Mouse (Mus musculus) heart, embryonic 11.5 days (tissue): ENCODE measurements around the gene Cblb. TPM values are rescaled to one million over a fixed set of nuclear protein-coding genes. Genes with fewer than 3 reads are reported as not detected.

Source experiments
- ATAC-seq: fragments of 200-750 bp; cut with Nextera tagmentation; replicated peaks from 2 replicates; pipeline ENCODE4 v1.8.0; 2017; ENCODE audit warnings: moderate library complexity; ENCODE audit not compliant: insufficient number of reproducible peaks, low FRiP score, low TSS enrichment
- H3K27ac ChIP-seq: fragments of 300-500 bp; sonication (generic); 2 replicates; pipeline ENCODE4 v1.5.1; 2014; ENCODE audit warnings: mild to moderate bottlenecking, low read depth, low read length
- H3K27me3 ChIP-seq: fragments of 300-500 bp; sonication (generic); 2 replicates; pipeline ENCODE4 v1.6.1; 2014; ENCODE audit warnings: mild to moderate bottlenecking, low read length, mixed read lengths; ENCODE audit not compliant: control insufficient read depth, insufficient read depth
- H3K36me3 ChIP-seq: fragments of 300-500 bp; sonication (generic); 2 replicates; pipeline ENCODE4 v1.6.1; 2014; ENCODE audit warnings: mild to moderate bottlenecking, low read length, moderate library complexity, mixed read lengths; ENCODE audit not compliant: control insufficient read depth, insufficient read depth
- H3K4me1 ChIP-seq: fragments of 300-500 bp; sonication (generic); 2 replicates; pipeline ENCODE4 v1.6.1; 2014; ENCODE audit warnings: low read length; ENCODE audit not compliant: control insufficient read depth, insufficient read depth
- H3K4me2 ChIP-seq: fragments of 300-500 bp; sonication (generic); 2 replicates; pipeline ENCODE4 v1.6.1; 2014; ENCODE audit warnings: mild to moderate bottlenecking, moderate library complexity
- H3K4me3 ChIP-seq: fragments of 300-500 bp; sonication (generic); 2 replicates; pipeline ENCODE4 v1.5.1; 2014; ENCODE audit warnings: low read depth, low read length
- H3K9ac ChIP-seq: fragments of 300-500 bp; sonication (generic); 2 replicates; pipeline ENCODE4 v1.6.1; 2014; ENCODE audit warnings: mild to moderate bottlenecking, low read depth, low read length, moderate library complexity
- H3K9me3 ChIP-seq: fragments of 300-500 bp; sonication (generic); replicated peaks from 2 replicates; pipeline ENCODE4 v1.6.1; 2016; ENCODE audit warnings: low read length; ENCODE audit not compliant: control insufficient read depth
- WGBS: fragments of 180-500 bp; shearing (Covaris S2); extraction: QIAGEN DNeasy Blood & Tissue Kit; methylation state at CpG from one replicate; pipeline ENCODE4 v1.1.7; 2014; ENCODE audit not compliant: insufficient replicate concordance; 5-methylcytosine and 5-hydroxymethylcytosine counted together
- polyA plus RNA-seq: library from polyadenylated mRNA; unstranded; fragments of >200 nt; fragmentation: Nextera tagmentation; extraction: Ambion mirVana; gene quantifications from 2 replicates; pipeline ENCODE4 v1.2.1, GENCODE M21; 2014

Cblb gene
- polyA plus RNA-seq, 1 experiment from 2014 or later = 15.3 TPM

DNA sequence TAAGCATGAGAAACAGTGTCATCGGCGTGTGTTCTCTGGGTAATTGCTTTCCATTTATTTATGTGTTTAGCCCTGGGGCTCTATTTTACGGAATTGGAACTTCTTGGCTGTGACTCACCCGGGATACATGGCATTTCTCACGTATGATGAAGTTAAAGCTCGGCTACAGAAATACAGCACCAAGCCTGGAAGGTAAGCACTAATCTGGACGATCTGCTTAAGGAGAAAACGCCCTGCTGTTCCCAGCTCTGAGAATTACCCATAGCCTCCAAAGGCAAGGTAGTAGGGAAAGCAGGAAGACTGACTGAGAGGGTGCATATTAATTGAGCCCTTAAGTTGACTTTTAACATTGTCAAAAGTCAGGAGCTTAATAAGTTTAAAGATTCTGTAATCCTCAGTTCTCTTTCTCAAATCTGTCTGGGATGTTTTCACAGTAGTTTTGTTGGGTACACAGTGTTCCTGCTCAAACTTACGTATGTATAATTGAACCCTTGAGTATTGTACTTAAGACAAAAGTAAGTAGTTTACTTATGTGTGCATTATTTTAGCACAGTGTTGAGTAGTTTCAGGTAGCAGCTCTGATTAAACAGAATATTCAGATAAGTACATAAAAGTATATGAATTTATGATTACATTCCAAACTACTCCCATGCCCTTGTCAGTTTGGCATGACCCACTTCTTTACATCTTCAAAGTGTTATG, 104.8 kb downstream of the Cblb start:
- Histone ChIP-seq H3K4me2 (no peak overlapping the region), H3K9ac (no peak overlapping the region), H3K36me3 (no peaks in the 10 kb centered on the region), H3K27me3 (no peaks in the 10 kb centered on the region), H3K4me1 (0 out of 2 replicates have a peak, but pooled peaks cover 2% of the 10 kb centered on the region), H3K9me3 (no peaks in the 10 kb centered on the region), H3K27ac (no peak overlapping the region), H3K4me3 (no peak overlapping the region)
- WGBS = 89% methylated on average over 9 of the region's 9 CpGs
- no peak for ATAC-seq

DNA sequence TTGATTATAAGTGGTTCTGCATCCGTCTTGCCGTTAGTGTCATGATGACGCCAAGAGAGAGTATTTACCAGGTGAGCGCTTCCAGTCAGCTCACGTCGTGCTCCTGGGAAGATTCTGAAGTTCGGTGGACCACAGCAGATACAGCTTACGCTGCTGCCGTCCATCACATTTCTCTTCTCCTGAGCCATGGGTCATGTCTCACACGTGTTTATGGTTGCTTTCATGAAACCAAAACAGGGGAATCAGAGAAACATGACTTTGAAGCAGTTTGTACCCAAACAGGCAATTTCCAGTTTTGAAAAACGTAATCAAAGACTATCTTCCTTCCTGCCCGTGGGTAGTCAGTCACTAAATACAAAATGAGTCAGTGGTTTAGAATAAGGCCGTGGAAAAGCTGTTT, 112.1 kb downstream of the Cblb start:
- Histone ChIP-seq H3K36me3 (peaks cover 8% of the 10 kb centered on the region), H3K4me1 (no peaks in the 10 kb centered on the region), H3K9ac (no peak overlapping the region), H3K4me2 (no peak overlapping the region), H3K9me3 (no peaks in the 10 kb centered on the region), H3K27ac (no peak overlapping the region), H3K27me3 (no peaks in the 10 kb centered on the region), H3K4me3 (no peak overlapping the region)
- no peak for ATAC-seq
- WGBS = 92% methylated on average over 13 of the region's 13 CpGs

DNA sequence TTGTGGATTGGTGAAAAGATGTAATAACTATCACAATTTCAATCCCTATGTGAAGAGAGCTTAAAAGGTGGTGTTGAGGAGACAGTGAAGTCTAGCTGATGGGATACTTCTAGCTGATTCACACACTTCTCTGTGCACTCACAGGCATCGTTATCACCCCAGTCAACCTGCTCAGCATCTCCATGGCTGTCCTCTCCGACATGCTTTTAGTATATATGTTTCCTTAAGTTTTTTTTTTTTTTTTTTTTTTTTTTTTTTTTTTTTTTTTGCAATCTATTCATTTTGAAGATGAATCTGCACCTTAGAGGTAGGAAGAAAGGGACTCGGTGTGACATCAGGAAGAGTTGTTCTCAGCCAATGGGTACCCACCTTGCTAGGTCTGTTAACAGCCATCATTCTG, 112.8 kb downstream of the Cblb start:
- no peak overlapping the region for H3K27ac ChIP-seq
- H3K9me3 ChIP-seq = no peaks in the 10 kb centered on the region
- H3K9ac ChIP-seq = no peak overlapping the region
- no peak overlapping the region for H3K4me2 ChIP-seq
- H3K4me3 ChIP-seq = no peak overlapping the region
- no peak for ATAC-seq
- WGBS = 88% methylated on average over 3 of the region's 3 CpGs
- no peaks in the 10 kb centered on the region for H3K27me3 ChIP-seq
- H3K4me1 ChIP-seq = no peaks in the 10 kb centered on the region
- H3K36me3 ChIP-seq = peaks cover 8% of the 10 kb centered on the region

DNA sequence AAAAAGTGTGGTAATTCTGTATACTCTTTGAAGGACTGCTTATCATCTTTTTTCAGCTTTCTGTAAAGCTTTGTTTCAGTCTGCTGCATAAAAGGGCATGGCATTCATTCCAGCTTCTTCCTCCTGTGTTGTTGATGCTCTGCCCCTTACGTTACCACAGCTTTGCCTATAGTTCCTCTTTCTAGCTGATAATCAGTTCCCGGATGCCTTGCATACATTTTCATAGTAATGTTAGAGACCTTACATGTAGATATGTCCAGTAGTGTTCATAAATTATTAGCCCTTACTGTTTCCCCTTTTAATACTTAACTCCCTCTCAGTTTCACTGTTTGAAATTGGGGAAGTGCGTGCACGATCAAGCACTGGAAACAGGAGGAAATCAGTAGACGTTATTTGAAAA, 113.8 kb downstream of the Cblb start:
- no peak overlapping the region for H3K9ac ChIP-seq
- H3K4me2 ChIP-seq = no peak overlapping the region
- H3K27ac ChIP-seq = no peak overlapping the region
- ATAC-seq = no peak
- no peaks in the 10 kb centered on the region for H3K9me3 ChIP-seq
- H3K36me3 ChIP-seq = peaks cover 8% of the 10 kb centered on the region
- H3K4me1 ChIP-seq = no peaks in the 10 kb centered on the region
- WGBS = 91% methylated on average over 5 of the region's 5 CpGs
- no peak overlapping the region for H3K4me3 ChIP-seq
- H3K27me3 ChIP-seq = no peaks in the 10 kb centered on the region

DNA sequence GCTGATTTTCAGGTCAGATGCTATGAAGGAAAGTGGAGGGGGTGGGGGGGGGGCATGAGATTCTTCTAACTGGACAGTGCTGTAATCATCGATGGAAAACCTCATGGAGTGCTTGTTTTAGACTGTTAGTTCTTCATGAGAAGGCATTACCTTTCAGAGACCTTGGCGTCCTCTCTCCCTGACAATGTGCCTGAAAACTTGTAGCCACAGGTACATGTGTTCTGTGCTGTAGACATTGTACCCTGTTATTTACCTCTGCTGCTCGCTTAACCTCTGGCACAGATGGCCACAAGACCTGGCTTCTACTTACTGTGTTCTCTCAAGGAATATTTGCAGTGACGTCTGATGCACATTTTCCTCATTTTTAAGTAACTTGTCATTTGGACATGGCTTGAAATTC, 114.5 kb downstream of the Cblb start:
- no peak overlapping the region for H3K27ac ChIP-seq
- WGBS = 80% methylated on average over 4 of the region's 4 CpGs
- H3K4me1 ChIP-seq = no peaks in the 10 kb centered on the region
- H3K4me2 ChIP-seq = no peak overlapping the region
- no peaks in the 10 kb centered on the region for H3K27me3 ChIP-seq
- H3K9ac ChIP-seq = no peak overlapping the region
- H3K36me3 ChIP-seq = peaks cover 8% of the 10 kb centered on the region
- no peak overlapping the region for H3K4me3 ChIP-seq
- H3K9me3 ChIP-seq = no peaks in the 10 kb centered on the region
- no peak for ATAC-seq

DNA sequence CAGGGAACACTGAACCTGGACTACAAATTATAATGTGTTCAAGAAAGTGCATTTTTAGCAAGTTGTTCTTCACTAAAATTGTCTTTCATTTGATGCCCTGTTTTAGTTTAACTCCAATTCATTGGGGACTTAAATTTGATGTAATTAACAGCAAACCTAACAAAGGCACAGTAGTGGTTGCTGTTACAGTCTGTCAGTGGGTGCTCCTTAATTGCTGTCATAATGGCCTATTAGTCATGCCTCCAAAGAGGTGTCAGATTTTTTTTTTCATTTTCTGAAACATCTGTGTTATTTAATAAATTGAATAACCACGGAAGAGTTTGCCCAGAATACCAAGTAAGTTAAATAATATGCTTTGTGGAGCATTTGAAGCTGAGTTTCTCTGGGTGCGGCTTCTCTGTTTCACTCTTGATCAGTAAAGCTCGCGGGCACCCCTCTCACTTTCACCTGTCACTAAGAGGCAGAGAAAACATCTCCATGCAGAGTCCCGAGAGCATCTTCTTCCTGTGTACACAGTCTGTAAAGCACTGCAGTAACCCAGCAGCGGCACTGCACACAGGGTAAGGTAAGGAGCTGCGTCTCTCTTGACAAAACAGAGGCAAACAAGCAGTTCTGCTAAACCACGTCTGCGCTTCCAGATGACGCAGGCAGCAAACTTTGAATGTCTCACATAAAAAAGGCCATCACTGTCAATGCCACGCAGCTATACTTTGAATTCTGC, 116.1 kb downstream of the Cblb start:
- H3K36me3 ChIP-seq = peaks cover 4% of the 10 kb centered on the region
- H3K27me3 ChIP-seq = no peaks in the 10 kb centered on the region
- no peaks in the 10 kb centered on the region for H3K9me3 ChIP-seq
- no peak overlapping the region for H3K4me2 ChIP-seq
- no peaks in the 10 kb centered on the region for H3K4me1 ChIP-seq
- no peak overlapping the region for H3K9ac ChIP-seq
- WGBS = 89% methylated on average over 11 of the region's 11 CpGs
- no peak for ATAC-seq
- no peak overlapping the region for H3K4me3 ChIP-seq
- H3K27ac ChIP-seq = no peak overlapping the region

DNA sequence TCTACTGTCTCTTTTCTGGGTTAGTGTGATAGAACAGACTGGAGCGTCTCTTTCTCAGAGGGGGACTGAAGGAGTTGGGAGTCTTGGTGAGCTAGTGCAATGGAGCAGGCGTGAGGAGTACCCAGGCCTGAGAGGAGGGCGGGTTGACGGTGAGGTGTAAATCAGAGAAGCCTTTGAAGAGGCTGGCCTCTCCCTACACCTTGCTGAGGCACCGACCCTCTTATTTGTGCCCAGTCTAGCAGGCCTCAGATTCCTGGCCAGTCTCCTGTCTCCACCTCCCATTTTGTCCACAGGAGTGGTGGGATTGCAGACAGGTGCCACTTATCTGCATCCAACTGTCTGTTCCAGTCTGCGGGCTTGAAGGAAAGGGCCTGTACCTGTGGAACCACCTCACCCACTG, 117.0 kb downstream of the Cblb start:
- H3K9ac ChIP-seq = no peak overlapping the region
- no peaks in the 10 kb centered on the region for H3K27me3 ChIP-seq
- WGBS = 80% methylated on average over 6 of the region's 6 CpGs
- peaks cover 2% of the 10 kb centered on the region; the same call in 1 of the 2 replicates for H3K36me3 ChIP-seq
- no peak overlapping the region for H3K4me2 ChIP-seq
- no peaks in the 10 kb centered on the region for H3K4me1 ChIP-seq
- no peak overlapping the region for H3K4me3 ChIP-seq
- no peaks in the 10 kb centered on the region for H3K9me3 ChIP-seq
- ATAC-seq = no peak
- H3K27ac ChIP-seq = no peak overlapping the region

DNA sequence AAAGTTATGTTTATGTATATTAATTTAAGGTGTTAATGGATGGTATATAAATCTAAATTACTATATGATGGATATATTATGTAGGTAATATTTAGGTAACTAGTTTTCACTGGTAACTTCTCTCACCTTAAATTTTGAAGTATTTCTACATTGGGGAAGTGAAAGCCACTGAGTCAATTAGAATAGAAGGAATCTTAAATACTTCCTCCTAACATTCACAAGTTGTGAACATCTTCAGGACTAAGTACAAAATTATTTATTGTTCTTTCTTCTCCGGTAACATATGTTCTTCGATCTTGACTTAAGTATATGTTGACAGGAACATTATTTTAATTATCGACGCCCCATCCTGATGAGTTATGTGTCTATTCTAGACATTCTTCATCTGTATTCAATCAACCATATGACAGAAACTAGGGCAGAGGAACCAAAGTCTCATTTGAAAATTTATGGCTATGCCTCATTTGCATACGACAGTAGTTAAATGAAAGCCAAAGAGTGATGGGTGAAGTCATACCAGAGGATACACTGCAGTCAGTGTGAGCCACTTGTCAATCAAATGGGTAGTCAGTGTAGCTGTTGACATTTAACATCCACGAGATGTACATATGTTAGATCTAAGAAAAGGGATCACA, 118.2 kb downstream of the Cblb start:
- Histone ChIP-seq H3K9ac (no peak overlapping the region), H3K4me1 (no peaks in the 10 kb centered on the region), H3K27ac (no peak overlapping the region), H3K27me3 (no peaks in the 10 kb centered on the region), H3K4me2 (no peak overlapping the region), H3K4me3 (no peak overlapping the region), H3K36me3 (no peaks in the 10 kb centered on the region), H3K9me3 (no peaks in the 10 kb centered on the region)
- ATAC-seq = no peak
- 83% methylated on average over 6 of the region's 6 CpGs for WGBS
